Mouse (Mus musculus): ENCODE measurements around the gene Midn.

DNA sequence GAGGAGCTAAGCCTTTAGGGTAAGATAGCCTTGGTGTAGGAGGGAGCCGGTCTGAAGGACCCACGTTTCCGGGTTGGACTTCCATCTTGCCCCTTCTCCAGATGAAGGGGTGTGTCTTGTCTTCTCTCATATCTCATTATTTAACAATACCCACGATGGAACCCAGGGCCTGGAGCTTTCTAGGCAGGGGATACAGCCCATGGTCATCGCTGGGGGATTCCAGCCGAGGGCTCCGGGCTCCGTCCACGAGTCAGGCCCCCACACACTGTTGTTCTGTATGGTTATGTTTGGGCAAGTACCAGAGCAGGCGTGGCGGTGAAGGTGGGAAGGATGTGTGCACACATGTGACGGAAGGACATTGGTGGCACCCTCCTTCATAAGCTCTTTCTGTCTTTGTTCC, 3.9 kb upstream of the Midn start:
- TF ChIP-seq CTCF (IDR thresholded peaks at IDR 0.05; ENCODE audit: borderline replicate concordance, insufficient read depth, low read length) (no peak), POLR2A (IDR thresholded peaks at IDR 0.05; ENCODE audit: low read depth, low read length) (no peak)
